Mouse (Mus musculus) urinary bladder, postnatal 14 days (tissue): ENCODE measurements around the gene Tmtc1.

Experiments
- DNase-seq: peaks from one replicate; pipeline ENCODE4 v3.0.0; 2021; ENCODE audit warnings: low spot score

Tmtc1 gene

GRCm38 (mm10) chr6:148371223-148371622, 73.0 kb downstream of the Tmtc1 start:
- DNase-seq: no peak

- no peak for DNase-seq
Observed at GRCm38 (mm10) chr6:148367094-148367539, 77.1 kb downstream of the Tmtc1 start.

- no peak for DNase-seq
Observed at GRCm38 (mm10) chr6:148366629-148367028, 77.6 kb downstream of the Tmtc1 start.

GRCm38 (mm10) chr6:148363162-148363561, 81.0 kb downstream of the Tmtc1 start:
- no peak for DNase-seq

GRCm38 (mm10) chr6:148362475-148362874, 81.7 kb downstream of the Tmtc1 start:
- DNase-seq: no peak

GRCm38 (mm10) chr6:148359348-148359905, 84.8 kb downstream of the Tmtc1 start:
- no peak for DNase-seq

GRCm38 (mm10) chr6:148358580-148359246, 85.5 kb downstream of the Tmtc1 start:
- no peak for DNase-seq

- no peak for DNase-seq
Observed at GRCm38 (mm10) chr6:148356141-148356540, 88.0 kb downstream of the Tmtc1 start.

- DNase-seq: peak; percentile 75
Observed at GRCm38 (mm10) chr6:148354509-148355474, 89.4 kb downstream of the Tmtc1 start.

GRCm38 (mm10) chr6:148354151-148354508, 90.1 kb downstream of the Tmtc1 start:
- DNase-seq: no peak

- no peak for DNase-seq
Observed at GRCm38 (mm10) chr6:148345001-148345400, 99.2 kb downstream of the Tmtc1 start.

GRCm38 (mm10) chr6:148342191-148342590, 102.0 kb downstream of the Tmtc1 start:
- no peak for DNase-seq

- no peak for DNase-seq
Observed at GRCm38 (mm10) chr6:148341765-148342164, 102.4 kb downstream of the Tmtc1 start.

GRCm38 (mm10) chr6:148338326-148338957, 105.7 kb downstream of the Tmtc1 start:
- DNase-seq: no peak

- DNase-seq: no peak
Observed at GRCm38 (mm10) chr6:148336290-148336955, 107.8 kb downstream of the Tmtc1 start.

- no peak for DNase-seq
Observed at GRCm38 (mm10) chr6:148331916-148332315, 112.3 kb downstream of the Tmtc1 start.

- DNase-seq: no peak
Observed at GRCm38 (mm10) chr6:148329976-148330375, 114.2 kb downstream of the Tmtc1 start.

GRCm38 (mm10) chr6:148328928-148329327, 115.3 kb downstream of the Tmtc1 start:
- no peak for DNase-seq

- DNase-seq: no peak
Observed at GRCm38 (mm10) chr6:148328130-148328529, 116.1 kb downstream of the Tmtc1 start.

GRCm38 (mm10) chr6:148318736-148319135, 125.5 kb downstream of the Tmtc1 start:
- DNase-seq: no peak

GRCm38 (mm10) chr6:148315571-148316080, 128.6 kb downstream of the Tmtc1 start:
- no peak for DNase-seq
